Comparison of ENCODE assay signal across 7 mouse cellular contexts in the genomic region with DNA sequence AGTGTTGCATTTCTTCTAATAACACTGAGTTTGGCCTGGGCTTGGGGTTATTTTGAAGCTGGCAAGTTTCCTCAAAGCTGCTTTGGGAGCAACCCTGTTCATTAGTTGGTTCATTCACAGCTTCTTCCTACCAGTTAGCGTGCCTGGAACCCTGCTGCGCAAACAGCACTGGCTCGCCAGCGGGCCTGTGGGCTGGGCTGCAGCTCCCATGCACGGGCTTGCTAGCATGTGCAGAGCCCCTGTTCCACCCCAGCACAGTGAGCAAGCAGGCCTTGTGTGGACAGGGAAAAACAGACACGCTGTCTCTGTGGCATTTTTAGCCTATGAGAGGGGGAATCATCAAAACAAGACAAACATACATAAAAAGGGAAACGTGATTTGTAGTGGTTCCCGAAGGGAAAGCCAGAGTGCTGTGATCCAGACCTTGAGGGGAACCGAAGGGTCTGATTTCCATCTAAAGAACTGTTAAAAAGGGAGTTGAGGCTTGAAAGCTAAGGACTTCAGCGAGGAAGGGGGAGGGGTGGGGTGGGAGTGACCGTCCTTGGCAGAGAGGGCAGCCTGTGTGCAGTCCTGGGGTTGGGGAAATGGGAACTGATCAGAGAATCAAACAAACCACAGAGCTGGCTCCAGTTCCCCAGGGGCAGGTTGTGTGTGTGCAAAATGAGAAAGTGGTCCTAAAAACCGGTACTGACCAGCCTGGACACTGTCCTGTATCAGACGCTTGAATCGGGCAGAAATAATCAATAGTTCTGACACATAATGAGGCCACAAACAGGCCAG.
DNase-seq lines count a peak whose midpoint lies in the region; ATAC-seq lines count a peak whose summit lies in the region.

No protein-coding gene starts in this region.

- WGBS in intestine, embryonic 16.5 days = 33% methylated on average over 14 of the region's 14 CpGs
- WGBS in intestine, embryonic 15.5 days = 42% methylated on average over 14 of the region's 14 CpGs
- 38% methylated on average over 14 of the region's 14 CpGs for WGBS in forebrain, embryonic 16.5 days

- no peak for ATAC-seq in intestine, embryonic 16.5 days
- ATAC-seq in intestine, embryonic 15.5 days = no peak; the same call in 1 of the 2 replicates
- ATAC-seq in forebrain, embryonic 16.5 days = peak; percentile 52; the same call in 1 of the 2 replicates

- H3K4me2 ChIP-seq in intestine, embryonic 16.5 days (ENCODE audit: low read depth, low read length) = no peak overlapping the region
- no peak overlapping the region for H3K4me2 ChIP-seq in intestine, embryonic 15.5 days (replicated peaks)
- H3K4me2 ChIP-seq in forebrain, embryonic 16.5 days (ENCODE audit: low read length) = no peak overlapping the region

- no peak overlapping the region for H3K27ac ChIP-seq in intestine, embryonic 16.5 days (ENCODE audit: low read length)
- no peak overlapping the region for H3K27ac ChIP-seq in intestine, embryonic 15.5 days
- no peak overlapping the region for H3K27ac ChIP-seq in forebrain, embryonic 16.5 days (ENCODE audit: low read length)

- H3K27me3 ChIP-seq in intestine, embryonic 16.5 days (replicated peaks; ENCODE audit: control insufficient read depth, insufficient read depth, low read length) = no peaks in the 10 kb centered on the region
- H3K27me3 ChIP-seq in intestine, embryonic 15.5 days (replicated peaks) = no peaks in the 10 kb centered on the region
- no peaks in the 10 kb centered on the region for H3K27me3 ChIP-seq in forebrain, embryonic 16.5 days (replicated peaks; ENCODE audit: control insufficient read depth, insufficient read depth, low read length)

- H3K9me3 ChIP-seq in intestine, embryonic 16.5 days (ENCODE audit: control insufficient read depth, low read length) = no peaks in the 10 kb centered on the region
- no peaks in the 10 kb centered on the region for H3K9me3 ChIP-seq in intestine, embryonic 15.5 days
- H3K9me3 ChIP-seq in forebrain, embryonic 16.5 days (ENCODE audit: control insufficient read depth, low read length) = no peaks in the 10 kb centered on the region

- H3K9ac ChIP-seq in intestine, embryonic 16.5 days (ENCODE audit: low read depth, low read length) = 0 out of 2 replicates have a peak overlapping the region, but pooled peaks have one; percentile 2
- H3K9ac ChIP-seq in intestine, embryonic 15.5 days = no peak overlapping the region
- no peak overlapping the region for H3K9ac ChIP-seq in forebrain, embryonic 16.5 days (replicated peaks; ENCODE audit: low read depth, low read length)

- H3K4me3 ChIP-seq in intestine, embryonic 16.5 days (ENCODE audit: low read length) = no peak overlapping the region
- no peak overlapping the region for H3K4me3 ChIP-seq in intestine, embryonic 15.5 days (replicated peaks)
- no peak overlapping the region for H3K4me3 ChIP-seq in forebrain, embryonic 16.5 days (replicated peaks; ENCODE audit: low read length)

- no peaks in the 10 kb centered on the region for H3K36me3 ChIP-seq in intestine, embryonic 16.5 days (ENCODE audit: control insufficient read depth, insufficient read depth, low read length)
- no peaks in the 10 kb centered on the region for H3K36me3 ChIP-seq in intestine, embryonic 15.5 days
- no peaks in the 10 kb centered on the region for H3K36me3 ChIP-seq in forebrain, embryonic 16.5 days (ENCODE audit: control insufficient read depth, insufficient read depth)

- peaks cover 6% of the 10 kb centered on the region for H3K4me1 ChIP-seq in intestine, embryonic 16.5 days (ENCODE audit: control insufficient read depth, insufficient read depth, low read length)
- H3K4me1 ChIP-seq in intestine, embryonic 15.5 days (replicated peaks) = peaks cover 7% of the 10 kb centered on the region; the same call in 1 of the 2 replicates
- H3K4me1 ChIP-seq in forebrain, embryonic 16.5 days (replicated peaks; ENCODE audit: control insufficient read depth, insufficient read depth, low read length) = no peaks in the 10 kb centered on the region; the same call in 1 of the 2 replicates

- intact Hi-C loops in left cerebral cortex, postnatal 36 days (cut with DNase I) = no loop called here

- DNase-seq in adrenal gland, postnatal 25 days = peak; percentile 7
- peak; percentile 29 to 31 for DNase-seq in left cerebral cortex, postnatal 36 days (ENCODE audit: low spot score in 2 of 2)
- DNase-seq in spleen, adult 12 weeks (ENCODE audit: low spot score) = no peak
- no peak for DNase-seq in yolk sac, embryonic 10.5 days (ENCODE audit: low spot score)

Comparison
In these comparisons a context has a peak if more than half of its experiments do, and no peak if none do; other contexts are left out.
1. DNase-seq: peak in adrenal gland, postnatal 25 days (single experiment) and left cerebral cortex, postnatal 36 days (2 of 2); none in spleen, adult 12 weeks (single experiment) and yolk sac, embryonic 10.5 days (single experiment).